In the genomic region with DNA sequence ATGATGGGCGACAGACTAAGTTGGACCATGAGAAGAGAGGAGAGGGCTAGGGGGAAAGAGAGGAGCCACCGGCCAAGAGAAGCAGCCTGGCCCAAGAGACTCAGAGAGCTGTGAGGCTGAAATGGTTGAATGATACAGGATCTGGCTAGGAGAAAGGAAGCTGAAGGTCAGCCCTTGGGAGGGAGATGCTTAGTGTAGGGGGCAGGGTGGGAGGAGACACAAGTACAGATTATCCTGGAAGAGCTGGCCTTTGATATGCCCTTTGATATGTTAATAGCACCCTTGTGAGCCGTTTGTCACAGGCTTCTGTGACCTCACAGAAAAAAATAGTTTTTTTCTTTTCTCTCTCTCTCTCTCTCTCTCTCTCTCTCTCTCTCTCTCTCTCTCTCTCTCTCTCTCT, we compare ENCODE assay signal across 21 mouse cellular contexts. TPM values are rescaled to one million over a fixed set of nuclear protein-coding genes. Genes with fewer than 3 reads are reported as not detected.
DNase-seq lines count a peak whose midpoint lies in the region; ATAC-seq lines count a peak whose summit lies in the region.
"Had no signal": no experiment of that assay in that cellular context is flagged by ENCODE, and none has a peak within 500 bp of the region (broad histone marks: within the 10 kb centered on the region; RNA-seq: fewer than 3 reads in every experiment).

No protein-coding gene starts in this region.

- no peak overlapping the region for H3K9ac ChIP-seq in kidney, embryonic 14.5 days (ENCODE audit: low read depth, low read length)
- H3K9ac ChIP-seq: embryonic facial prominence, embryonic 12.5 days; hindbrain, embryonic 15.5 days; lung, embryonic 14.5 days; midbrain, embryonic 15.5 days had no signal

- no peak overlapping the region for H3K4me3 ChIP-seq in kidney, embryonic 14.5 days (ENCODE audit: low read length)
- H3K4me3 ChIP-seq: embryonic facial prominence, embryonic 12.5 days; hindbrain, embryonic 15.5 days; limb, embryonic 10.5 days; midbrain, embryonic 15.5 days had no signal

- 0 out of 2 replicates have a peak, but pooled peaks cover 10% of the 10 kb centered on the region for H3K4me1 ChIP-seq in kidney, embryonic 14.5 days (ENCODE audit: control insufficient read depth, insufficient read depth, low read length)
- H3K4me1 ChIP-seq: hindbrain, embryonic 15.5 days; midbrain, embryonic 15.5 days had no signal

- no peak overlapping the region for H3K4me2 ChIP-seq in kidney, embryonic 14.5 days (replicated peaks; ENCODE audit: low read depth, low read length)
- H3K4me2 ChIP-seq: embryonic facial prominence, embryonic 12.5 days; hindbrain, embryonic 15.5 days; liver, embryonic 11.5 days; lung, embryonic 14.5 days; midbrain, embryonic 15.5 days had no signal

- no peak for DNase-seq in kidney, postnatal 4 days
- DNase-seq in ES-CJ7 (ENCODE audit: low read depth, low spot score) (peak; percentile 99), ZHBTc4 (ENCODE audit: low read depth, low spot score) (peak; percentile 98)
- DNase-seq in embryo, embryonic 11 days, result peak; percentile 40
- no peak for DNase-seq in right cerebral cortex, postnatal 25 days
- no peak for DNase-seq in left cerebral cortex, adult 8-10 months (ENCODE audit: low spot score in 2 of 2)
- DNase-seq in gastrocnemius, postnatal 10 days, result no peak
- DNase-seq: cerebellum, adult 11 months; cerebellum, postnatal 14 days; heart, postnatal 14 days; kidney, postnatal 36 days; right cerebral cortex, adult 18-20 months; spleen, adult 18-20 months had no signal

- peaks cover 3% of the 10 kb centered on the region; the same call in 1 of the 2 replicates for H3K9me3 ChIP-seq in kidney, embryonic 14.5 days (ENCODE audit: control insufficient read depth, low read length)
- H3K9me3 ChIP-seq: embryonic facial prominence, embryonic 12.5 days; hindbrain, embryonic 15.5 days; limb, embryonic 10.5 days; midbrain, embryonic 15.5 days had no signal

- peak; percentile 28; the same call in 1 of the 2 replicates for ATAC-seq in kidney, embryonic 14.5 days (ENCODE audit: low FRiP score, low TSS enrichment)
- ATAC-seq: forebrain, embryonic 16.5 days; midbrain, embryonic 15.5 days had no signal

- 16% methylated on average over 3 of the region's 3 CpGs for WGBS in kidney, embryonic 14.5 days

- H3K36me3 ChIP-seq in kidney, embryonic 14.5 days (ENCODE audit: control insufficient read depth, insufficient read depth, low read length), result no peaks in the 10 kb centered on the region
- H3K36me3 ChIP-seq: embryonic facial prominence, embryonic 12.5 days; hindbrain, embryonic 15.5 days; limb, embryonic 10.5 days; midbrain, embryonic 15.5 days had no signal

- H3K27ac ChIP-seq in kidney, embryonic 14.5 days (ENCODE audit: low read depth, low read length), result no peak overlapping the region
- H3K27ac ChIP-seq: embryonic facial prominence, embryonic 12.5 days; hindbrain, embryonic 15.5 days; limb, embryonic 10.5 days; midbrain, embryonic 15.5 days had no signal

- no peaks in the 10 kb centered on the region for H3K27me3 ChIP-seq in kidney, embryonic 14.5 days (ENCODE audit: control insufficient read depth, insufficient read depth, low read length)
- H3K27me3 ChIP-seq: embryonic facial prominence, embryonic 12.5 days; hindbrain, embryonic 15.5 days; midbrain, embryonic 15.5 days had no signal

RNA-seq across cellular contexts. Expression of gene Cggbp1, which starts 33.3 kb away (rescaled TPM):
- 62.6 and 105 TPM in 2 replicates for polyA plus RNA-seq in kidney, embryonic 14.5 days (2014; fragmentation: Nextera tagmentation; extraction: Ambion mirVana)
- 10 to 100 TPM; 53.3 to 63.1 (median 59.0) TPM for total RNA-seq in left cerebral cortex, adult 8-10 months (2022)
- total RNA-seq in gastrocnemius, postnatal 10 days (2021), result 10 to 100 TPM; 40.8 to 45.4 TPM

RNA-seq across cellular contexts. Expression of gene Zfp654, which starts 33.7 kb away (rescaled TPM):
- polyA plus RNA-seq in kidney, embryonic 14.5 days (2014; fragmentation: Nextera tagmentation; extraction: Ambion mirVana), result 5.0 and 8.6 TPM in 2 replicates
- total RNA-seq in left cerebral cortex, adult 8-10 months (2022), result 10 to 100 TPM; 16.9 to 20.5 (median 18.3) TPM
- total RNA-seq in gastrocnemius, postnatal 10 days (2021), result 1 to 10 TPM; 7.5 to 8.1 TPM

Comparison
In these comparisons a context has a peak if more than half of its experiments do, and no peak if none do; other contexts are left out.
1. DNase-seq: peak in ES-CJ7 (single experiment), ZHBTc4 (single experiment) and embryo, embryonic 11 days (single experiment); none in kidney, postnatal 4 days (0 of 2), right cerebral cortex, postnatal 25 days (single experiment), left cerebral cortex, adult 8-10 months (0 of 2) and gastrocnemius, postnatal 10 days (single experiment).